Mouse (Mus musculus) left cerebral cortex, adult 18-20 months (tissue): ENCODE measurements at regions not wholly inside any gene's neighbourhood (a gene's known extent, or its start where the extent isn't known, plus 50 kb on each side); places are given as distances from the start of the nearest gene placed in this dataset.
A peak's percentile ranks its signal among the peaks of the same experiment; 100 is the strongest.

Source experiments
- DNase-seq, 2 experiments: peaks; one replicate each; pipeline ENCODE4 v3.0.0; 2021 to 2022; ENCODE audit warnings: low spot score in 2 of 2, mixed read lengths in 1 of 2

DNA sequence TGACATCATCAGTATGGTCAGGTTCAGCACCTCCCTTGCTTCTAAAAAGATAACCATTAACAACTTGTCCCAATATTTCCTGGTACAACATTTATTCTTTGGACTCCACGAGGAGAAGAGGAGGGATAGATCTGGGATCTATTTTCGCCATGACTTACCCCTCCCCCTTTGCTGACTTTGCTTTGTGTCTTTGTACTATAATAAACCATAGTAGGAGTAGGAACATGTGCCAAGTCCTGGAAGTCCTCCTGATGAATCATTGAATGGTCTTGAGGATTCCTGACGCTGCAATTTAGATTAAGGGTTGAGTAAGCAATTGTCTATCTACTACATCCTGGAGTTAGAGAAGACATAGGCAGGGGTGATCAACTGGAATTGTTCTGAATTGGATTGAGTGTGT, 71.2 kb downstream of the Rbm11 start:
- no peak for DNase-seq

DNA sequence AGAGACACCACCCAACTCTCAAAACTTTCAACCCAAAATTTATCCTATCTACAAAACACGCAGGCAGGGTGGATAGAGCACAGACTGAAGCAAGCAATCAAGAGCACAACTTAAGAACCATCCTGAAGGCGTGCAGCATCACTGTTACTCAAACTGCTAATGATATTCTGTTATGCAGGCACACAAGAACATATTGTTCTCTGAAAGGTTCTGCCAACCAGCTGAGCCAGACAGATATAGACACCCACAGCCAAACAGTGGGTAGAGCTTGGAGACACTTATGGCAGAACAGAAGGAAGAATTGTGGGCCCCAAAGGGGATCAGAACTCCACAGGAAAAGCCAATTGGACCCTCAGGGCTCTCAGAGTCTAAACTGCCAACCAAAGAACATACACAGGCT, 74.9 kb downstream of the Rbm11 start:
- DNase-seq, result peak; percentile 22 to 28

DNA sequence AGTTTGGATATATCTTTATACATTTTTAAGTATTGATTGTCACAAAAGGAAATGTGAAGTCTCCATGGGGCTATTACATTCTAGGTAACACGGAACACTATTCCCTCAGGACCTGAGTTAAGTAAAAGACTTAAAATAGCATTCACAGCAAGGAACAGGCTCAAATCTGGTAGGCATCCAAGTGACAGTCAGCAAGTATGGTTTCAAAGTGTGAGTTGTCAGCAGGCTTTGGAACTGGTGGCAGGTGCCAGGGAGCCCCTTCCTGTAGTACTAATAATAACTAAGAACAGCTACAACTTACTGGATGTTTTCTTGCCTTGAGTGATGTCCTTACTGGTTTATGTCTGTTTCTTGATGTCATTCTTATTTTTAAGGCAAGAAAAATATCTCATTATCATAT, 79.5 kb downstream of the Rbm11 start:
- DNase-seq, result no peak

DNA sequence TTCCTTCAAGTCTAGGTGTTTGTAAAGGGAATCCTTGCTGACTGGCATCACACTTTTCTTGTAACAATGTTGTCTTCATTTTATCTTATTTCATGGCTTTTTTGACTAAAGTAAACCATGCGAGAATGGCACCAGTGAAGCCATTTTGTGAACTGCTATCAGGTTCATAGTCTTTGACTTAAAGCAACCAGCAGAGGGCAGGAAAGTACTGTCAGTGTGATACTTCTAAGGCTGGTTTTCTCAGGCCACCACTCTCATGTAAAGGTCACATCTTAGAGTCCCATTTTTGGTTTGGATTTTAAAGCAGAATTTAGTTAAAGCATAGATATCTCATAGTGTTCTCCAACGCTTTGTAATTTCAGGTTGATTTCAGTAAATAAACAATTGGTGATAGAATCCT, 83.2 kb downstream of the Rbm11 start:
- DNase-seq, result peak; percentile 7 to 25

DNA sequence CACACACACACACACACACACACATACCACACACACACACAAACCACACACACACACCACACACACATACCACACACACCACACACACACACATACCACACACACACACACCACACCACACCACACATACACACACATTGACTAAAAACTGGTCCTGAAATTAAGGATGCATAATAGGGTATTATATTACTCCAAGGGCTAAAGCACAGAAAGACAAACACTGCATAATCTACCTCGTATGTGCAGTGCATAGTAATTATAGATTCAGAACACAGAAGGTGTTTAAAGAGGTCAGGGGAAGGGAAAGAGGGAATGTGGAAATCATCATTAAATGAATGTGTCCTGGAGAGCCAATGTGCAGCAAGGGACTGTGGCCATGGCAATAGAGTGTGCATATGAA, 84.5 kb downstream of the Rbm11 start:
- DNase-seq, result no peak
